Mouse (Mus musculus): ENCODE data around the gene Sorcs3.

GRCm38 (mm10) chr19:48727048-48727447 is 521.2 kb downstream of the Sorcs3 start:
- TF ChIP-seq POLR2A (IDR thresholded peaks at IDR 0.05; ENCODE audit: low read depth, low read length) (no peak), CTCF (IDR thresholded peaks at IDR 0.05; ENCODE audit: extremely low read depth, insufficient read length, insufficient replicate concordance, low read depth, low read length) (no peak)
